In the genomic region with DNA sequence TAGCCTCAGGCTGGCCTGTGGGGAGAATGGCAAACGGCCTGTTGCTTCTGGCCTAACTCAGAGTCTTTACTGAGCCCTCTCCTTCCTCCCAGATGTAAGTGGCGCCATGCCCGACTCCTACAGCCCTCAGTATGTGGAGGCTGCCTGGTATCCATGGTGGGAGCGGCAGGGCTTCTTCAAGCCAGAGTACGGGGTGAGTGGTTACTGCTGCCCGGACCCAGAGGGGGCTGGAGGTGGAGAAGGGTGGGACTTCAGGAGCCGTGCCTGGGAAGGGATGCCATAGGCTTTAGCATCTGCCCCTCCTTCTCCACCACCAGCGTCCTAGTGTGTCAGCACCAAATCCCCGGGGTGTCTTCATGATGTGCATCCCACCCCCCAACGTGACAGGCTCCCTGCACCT, we compare ENCODE assay signal across 20 mouse cellular contexts. TPM values are rescaled to one million over a fixed set of nuclear protein-coding genes. Genes with fewer than 3 reads are reported as not detected.
DNase-seq lines count a peak whose midpoint lies in the region; ATAC-seq and TF ChIP-seq lines count a peak whose summit lies in the region.
"Had no signal": no experiment of that assay in that cellular context is flagged by ENCODE, and none has a peak within 500 bp of the region (broad histone marks: within the 10 kb centered on the region; RNA-seq: fewer than 3 reads in every experiment).

No protein-coding gene starts in this region.

- TF ChIP-seq CTCF in CH12.LX (conservative IDR thresholded peaks at IDR 0.05 in 1 of 2, IDR thresholded peaks at IDR 0.05 in 1 of 2; ENCODE audit: low read depth in 2 of 2, low read length in 2 of 2): no peak
- no peak for TF ChIP-seq CTCF in G1E (IDR thresholded peaks at IDR 0.05; ENCODE audit: low read depth, low read length)

- 93% methylated on average over 10 of the region's 10 CpGs for WGBS in liver, embryonic 11.5 days

- dilution Hi-C loops in CH12.LX (cut with MboI; ENCODE audit: extremely low pct_ligation_motif_present, extremely low pct_unique_long_range_greater_than_20kb, low sequenced_read_pairs): no loop called here

- peaks cover 53% of the 10 kb centered on the region for H3K36me3 ChIP-seq in liver, embryonic 11.5 days (ENCODE audit: control insufficient read depth, insufficient read depth, low read length)
- peaks cover 43 to 60% of the 10 kb centered on the region in 2 experiments for H3K36me3 ChIP-seq in CH12.LX (replicated peaks in 1 of 2; ENCODE audit: control insufficient read depth in 1 of 2, insufficient read depth in 1 of 2, low read length in 1 of 2)
- peaks cover 70% of the 10 kb centered on the region for H3K36me3 ChIP-seq in G1E (replicated peaks)

- no peak for TF ChIP-seq EP300 in CH12.LX (IDR thresholded peaks at IDR 0.05; ENCODE audit: low read length)

- H3K9me3 ChIP-seq in liver, embryonic 11.5 days (ENCODE audit: control insufficient read depth, low read length): no peaks in the 10 kb centered on the region
- H3K9me3 ChIP-seq in CH12.LX (replicated peaks; ENCODE audit: low read length) (no peaks in the 10 kb centered on the region), G1E (replicated peaks) (no peaks in the 10 kb centered on the region)
- H3K9me3 ChIP-seq: hindbrain, embryonic 13.5 days; lung, embryonic 15.5 days had no signal

- peaks cover 26% of the 10 kb centered on the region for H3K4me1 ChIP-seq in liver, embryonic 11.5 days (replicated peaks; ENCODE audit: control insufficient read depth, insufficient read depth, low read length)
- peaks cover 5 to 30% of the 10 kb centered on the region in 2 experiments; a peak in 3 of 4 replicates for H3K4me1 ChIP-seq in CH12.LX (ENCODE audit: control insufficient read depth in 1 of 2, insufficient read depth in 2 of 2)
- peaks cover 74% of the 10 kb centered on the region for H3K4me1 ChIP-seq in G1E (ENCODE audit: insufficient read depth, low read depth, low read length)

- H3K4me3 ChIP-seq in liver, embryonic 11.5 days (ENCODE audit: low read depth, low read length): 0 out of 2 replicates have a peak overlapping the region, but pooled peaks have one; percentile 1
- H3K4me3 ChIP-seq in CH12.LX (replicated peaks in 1 of 3; ENCODE audit: low read depth in 2 of 3, low read length in 2 of 3, poor library complexity in 1 of 3): peak overlapping the region; percentile 13 to 84 (median 45)
- peak overlapping the region; percentile 72 for H3K4me3 ChIP-seq in G1E (ENCODE audit: low read depth, low read length)
- H3K4me3 ChIP-seq: hindbrain, embryonic 13.5 days; left cerebral cortex, adult 2 months; lung, embryonic 15.5 days had no signal

- no peak overlapping the region for H3K27ac ChIP-seq in liver, embryonic 11.5 days (ENCODE audit: low read depth, low read length)
- H3K27ac ChIP-seq in CH12.LX (ENCODE audit: insufficient read depth, low read depth): peak overlapping the region; percentile 39
- H3K27ac ChIP-seq: hindbrain, embryonic 13.5 days; left cerebral cortex, adult 2 months; lung, embryonic 15.5 days had no signal

- TF ChIP-seq POLR2A in CH12.LX (IDR thresholded peaks at IDR 0.05; ENCODE audit: low read depth, low read length): no peak

- H3K4me2 ChIP-seq in liver, embryonic 11.5 days: no peak overlapping the region
- peak overlapping the region; percentile 88; the same call in 1 of the 2 replicates for H3K4me2 ChIP-seq in CH12.LX (ENCODE audit: insufficient read depth, low read depth, poor library complexity, severe bottlenecking)
- H3K4me2 ChIP-seq: hindbrain, embryonic 13.5 days; lung, embryonic 15.5 days had no signal

- no peak for TF ChIP-seq RAD21 in CH12.LX (IDR thresholded peaks at IDR 0.05; ENCODE audit: low read depth, low read length)

- peaks cover 41% of the 10 kb centered on the region for H3K79me2 ChIP-seq in CH12.LX (replicated peaks; ENCODE audit: control insufficient read depth, extremely low read depth, insufficient read depth, poor library complexity, severe bottlenecking)

- no peak for ATAC-seq in liver, embryonic 11.5 days (replicated peaks; ENCODE audit: low FRiP score)
- ATAC-seq in G1E (ENCODE audit: extremely low read depth, insufficient number of reproducible peaks, low FRiP score, poor library complexity, severe bottlenecking): no peak
- ATAC-seq: forebrain, postnatal 0 days; inflammation-experienced regulatory T-cells, adult 6 months had no signal

- no peaks in the 10 kb centered on the region for H3K27me3 ChIP-seq in liver, embryonic 11.5 days (replicated peaks; ENCODE audit: control insufficient read depth, insufficient read depth, low read length)
- H3K27me3 ChIP-seq in CH12.LX (replicated peaks) (no peaks in the 10 kb centered on the region), G1E (ENCODE audit: insufficient read depth, low read length) (peaks cover 3% of the 10 kb centered on the region; the same call in 1 of the 2 replicates)
- H3K27me3 ChIP-seq: hindbrain, embryonic 13.5 days; lung, embryonic 15.5 days had no signal

- peak; percentile 90 for DNase-seq in heart, adult 11 months
- DNase-seq in heart, postnatal 4 days: no peak
- no peak for DNase-seq in liver, embryonic 11.5 days (ENCODE audit: low spot score)
- DNase-seq in liver (no peak), CH12.LX (ENCODE audit: extremely low read depth) (no peak), G1E (ENCODE audit: low spot score) (no peak)
- DNase-seq in urinary bladder, postnatal 14 days (ENCODE audit: low spot score): no peak
- DNase-seq: adrenal gland, postnatal 10 days; B cell, adult 2 months; forebrain, postnatal 0 days; kidney, adult 8-10 months; lung, postnatal 36 days had no signal

- no peak overlapping the region for H3K9ac ChIP-seq in liver, embryonic 11.5 days (ENCODE audit: low read depth, low read length)
- H3K9ac ChIP-seq in CH12.LX (ENCODE audit: insufficient read depth, low read depth): peak overlapping the region; percentile 100; the same call in 1 of the 2 replicates
- H3K9ac ChIP-seq: forebrain, postnatal 0 days; hindbrain, embryonic 13.5 days; lung, embryonic 15.5 days had no signal

- in situ Hi-C loops in CH12.LX (cut with MboI; ENCODE audit: low pct_ligation_motif_present, low pct_unique_long_range_greater_than_20kb, low sequenced_read_pairs): no loop called here

TF ChIP-seq in CH12.LX, 34 proteins besides CTCF, POLR2A, EP300 and RAD21:
- no peak for TF ChIP-seq SIN3A (IDR thresholded peaks at IDR 0.05; ENCODE audit: low read length)
- no peak for TF ChIP-seq ZMIZ1 (IDR thresholded peaks at IDR 0.05; ENCODE audit: low read depth, low read length)
- TF ChIP-seq ZNF384 (IDR thresholded peaks at IDR 0.05; ENCODE audit: low read depth, low read length): no peak
- TF ChIP-seq SMC3 (IDR thresholded peaks at IDR 0.05; ENCODE audit: low read depth, low read length): no peak
- TF ChIP-seq IRF4 (IDR thresholded peaks at IDR 0.05; ENCODE audit: low read depth, low read length): no peak
- no peak for TF ChIP-seq ELF1 (IDR thresholded peaks at IDR 0.05; ENCODE audit: low read depth, low read length)
- TF ChIP-seq MAFK (IDR thresholded peaks at IDR 0.05; ENCODE audit: insufficient replicate concordance, low read length): no peak
- no peak for TF ChIP-seq NELFE (IDR thresholded peaks at IDR 0.05; ENCODE audit: low read depth, low read length)
- no peak for TF ChIP-seq ETS1 (conservative IDR thresholded peaks at IDR 0.05; ENCODE audit: low read depth, low read length)
- TF ChIP-seq NRF1 (IDR thresholded peaks at IDR 0.05; ENCODE audit: low read depth, low read length): no peak
- TF ChIP-seq USF2 (conservative IDR thresholded peaks at IDR 0.05; ENCODE audit: low read depth, low read length): no peak

RNA-seq across cellular contexts. Expression of gene Vars, which starts 4.4 kb away (rescaled TPM):
- 10 to 100 TPM; 46.7 to 49.0 TPM for total RNA-seq in heart, postnatal 4 days (2021)
- polyA plus RNA-seq in liver, embryonic 11.5 days (2014; fragmentation: Nextera tagmentation; extraction: Ambion mirVana): 234 and 245 TPM in 2 replicates
- total RNA-seq in CH12.LX (2012; rRNA removed) (238 and 277 TPM in 2 replicates), CH12.LX (2014; rRNA removed) (90.3 and 97.4 TPM in 2 replicates), G1E (2014; fragmentation: Nextera tagmentation) (262 and 289 TPM in 2 replicates), G1E (2017) (99.3 and 130 TPM in 2 replicates)
- polyA plus RNA-seq in CH12.LX (2012; ENCODE audit: insufficient read length, low read depth) (253 and 280 TPM in 2 replicates), G1E (2012) (1,339 and 1,437 TPM in 2 replicates)

RNA-seq across cellular contexts. Expression of gene Vwa7, which starts 11.2 kb away (rescaled TPM):
- total RNA-seq in heart, postnatal 4 days (2021): 1 to 10 TPM; 1.6 to 1.8 TPM
- 0.16 TPM in 2 replicates for polyA plus RNA-seq in liver, embryonic 11.5 days (2014; fragmentation: Nextera tagmentation; extraction: Ambion mirVana)
- total RNA-seq in CH12.LX (2012; rRNA removed) (0.42 and 0.46 TPM in 2 replicates), CH12.LX (2014; rRNA removed) (0.07 TPM in 1 of 2 replicates, not detected in the other), G1E (2014; fragmentation: Nextera tagmentation) (0.53 and 0.60 TPM in 2 replicates), G1E (2017) (3.5 TPM in 2 replicates)
- polyA plus RNA-seq in CH12.LX (2012; ENCODE audit: insufficient read length, low read depth) (0.94 and 1.2 TPM in 2 replicates), G1E (2012) (1.5 TPM in 2 replicates)

RNA-seq across cellular contexts. Expression of gene Sapcd1, which starts 22.7 kb away (rescaled TPM):
- total RNA-seq in heart, postnatal 4 days (2021): 1 to 10 TPM in 1 of 2 experiments, under 1 TPM in 1; 0.74 to 1.3 TPM
- 6.9 and 8.5 TPM in 2 replicates for polyA plus RNA-seq in liver, embryonic 11.5 days (2014; fragmentation: Nextera tagmentation; extraction: Ambion mirVana)
- total RNA-seq in CH12.LX (2012; rRNA removed) (94.1 and 124 TPM in 2 replicates), CH12.LX (2014; rRNA removed) (130 and 142 TPM in 2 replicates), G1E (2014; fragmentation: Nextera tagmentation) (35.3 and 35.5 TPM in 2 replicates), G1E (2017) (156 and 206 TPM in 2 replicates)
- polyA plus RNA-seq in CH12.LX (2012; ENCODE audit: insufficient read length, low read depth) (94.4 and 105 TPM in 2 replicates), G1E (2012) (90.0 and 101 TPM in 2 replicates)
- total RNA-seq: liver, adult 2 months; midbrain, postnatal 0 days had no signal

RNA-seq across cellular contexts. Expression of gene Lsm2, which starts 23.5 kb away (rescaled TPM):
- total RNA-seq in heart, postnatal 4 days (2021): 10 to 100 TPM; 52.2 to 55.0 TPM
- polyA plus RNA-seq in liver, embryonic 11.5 days (2014; fragmentation: Nextera tagmentation; extraction: Ambion mirVana): 304 and 315 TPM in 2 replicates
- total RNA-seq in CH12.LX (2012; rRNA removed) (104 and 120 TPM in 2 replicates), CH12.LX (2014; rRNA removed) (134 and 135 TPM in 2 replicates), G1E (2014; fragmentation: Nextera tagmentation) (195 and 218 TPM in 2 replicates), G1E (2017) (65.8 and 71.9 TPM in 2 replicates)
- polyA plus RNA-seq in CH12.LX (2012; ENCODE audit: insufficient read length, low read depth) (274 and 345 TPM in 2 replicates), G1E (2012) (239 and 263 TPM in 2 replicates)

RNA-seq across cellular contexts. Expression of gene Hspa1l, which starts 32.7 kb away (rescaled TPM):
- 1 to 10 TPM; 5.3 to 6.6 TPM for total RNA-seq in heart, postnatal 4 days (2021)
- polyA plus RNA-seq in liver, embryonic 11.5 days (2014; fragmentation: Nextera tagmentation; extraction: Ambion mirVana): 0.66 and 1.5 TPM in 2 replicates
- total RNA-seq in CH12.LX (2012; rRNA removed): 0.30 and 0.38 TPM in 2 replicates
- not detected in 2 replicates for total RNA-seq in CH12.LX (2014; rRNA removed)
- 1.1 and 1.4 TPM in 2 replicates for polyA plus RNA-seq in CH12.LX (2012; ENCODE audit: insufficient read length, low read depth)
- total RNA-seq in G1E (2014; fragmentation: Nextera tagmentation): not detected in 2 replicates
- 0.05 and 0.12 TPM in 2 replicates for total RNA-seq in G1E (2017)
- not detected in 2 replicates for polyA plus RNA-seq in G1E (2012)
- total RNA-seq: common myeloid progenitor, adult 5-6 weeks; neutrophil, adult 5-6 weeks had no signal
- polyA plus RNA-seq: inflammation-experienced regulatory T-cells, adult 6 months; liver, adult 2 months had no signal

Comparison
In these comparisons a context has a peak if more than half of its experiments do, and no peak if none do; other contexts are left out.
1. H3K4me3 ChIP-seq: peak in every context shown above with its lines; median percentile 72 in G1E; 45 in CH12.LX; 1 in liver, embryonic 11.5 days.
2. RNA of gene Sapcd1, which starts 22.7 kb away (total RNA-seq): 35.3 to 206 TPM in G1E and 94.1 to 142 TPM in CH12.LX; 0.74 to 1.3 TPM in heart, postnatal 4 days; every median in the first group is over 10 times any median in the second.